Mouse (Mus musculus): ENCODE measurements around the gene Macrod1. TPM values are rescaled to one million over a fixed set of nuclear protein-coding genes. Genes with fewer than 3 reads are reported as not detected.

Macrod1 gene
- polyA plus RNA-seq, 1 experiment from 2014 or later: 3.6 TPM

GRCm38 (mm10) chr19:7213010-7213409 is 156.4 kb downstream of the Macrod1 start:
- Histone ChIP-seq H3K4me2 (ENCODE audit: low read depth, low read length, severe bottlenecking) (no peak overlapping the region), H3K4me3 (ENCODE audit: low read depth, low read length) (no peak overlapping the region), H3K27me3 (ENCODE audit: control insufficient read depth, insufficient read depth, low read length) (no peaks in the 10 kb centered on the region), H3K9ac (ENCODE audit: low read length) (no peak overlapping the region), H3K36me3 (ENCODE audit: control insufficient read depth, insufficient read depth, low read length) (peaks cover 3% of the 10 kb centered on the region; the same call in 1 of the 2 replicates), H3K27ac (ENCODE audit: low read depth, low read length) (no peak overlapping the region), H3K9me3 (ENCODE audit: control insufficient read depth, low read length) (no peaks in the 10 kb centered on the region), H3K4me1 (replicated peaks; ENCODE audit: control insufficient read depth, insufficient read depth, low read length) (peaks cover 10% of the 10 kb centered on the region)
- 94% methylated on average over 3 of the region's 3 CpGs for WGBS
- ATAC-seq (replicated peaks; ENCODE audit: low FRiP score) (no peak), DNase-seq (ENCODE audit: low spot score) (no peak)

- Histone ChIP-seq H3K4me1 (replicated peaks; ENCODE audit: control insufficient read depth, insufficient read depth, low read length) (peaks cover 10% of the 10 kb centered on the region), H3K36me3 (ENCODE audit: control insufficient read depth, insufficient read depth, low read length) (peaks cover 3% of the 10 kb centered on the region; the same call in 1 of the 2 replicates), H3K27ac (ENCODE audit: low read depth, low read length) (no peak overlapping the region), H3K9me3 (ENCODE audit: control insufficient read depth, low read length) (no peaks in the 10 kb centered on the region), H3K4me2 (ENCODE audit: low read depth, low read length, severe bottlenecking) (no peak overlapping the region), H3K9ac (ENCODE audit: low read length) (no peak overlapping the region), H3K27me3 (ENCODE audit: control insufficient read depth, insufficient read depth, low read length) (no peaks in the 10 kb centered on the region), H3K4me3 (ENCODE audit: low read depth, low read length) (no peak overlapping the region)
- WGBS: 93% methylated on average over 5 of the region's 5 CpGs
- DNase-seq (ENCODE audit: low spot score): no peak
- no peak for ATAC-seq (replicated peaks; ENCODE audit: low FRiP score)
Observed at GRCm38 (mm10) chr19:7214484-7214883, 157.9 kb downstream of the Macrod1 start.

GRCm38 (mm10) chr19:7217162-7217925 is 160.7 kb downstream of the Macrod1 start, which contains the start of gene Cox8a:
Gene Cox8a (minus strand): TSS chr19:7217616.
- ATAC-seq (replicated peaks; ENCODE audit: low FRiP score) (peak; percentile 96), DNase-seq (ENCODE audit: low spot score) (peak; percentile 97)
- Histone ChIP-seq H3K4me2 (ENCODE audit: low read depth, low read length, severe bottlenecking) (peak within 1 kb of the TSS; percentile 93), H3K4me1 (replicated peaks; ENCODE audit: control insufficient read depth, insufficient read depth, low read length) (peaks cover 10% of the 10 kb centered on the region), H3K9me3 (ENCODE audit: control insufficient read depth, low read length) (no peaks in the 10 kb centered on the region), H3K27me3 (ENCODE audit: control insufficient read depth, insufficient read depth, low read length) (no peaks in the 10 kb centered on the region), H3K36me3 (ENCODE audit: control insufficient read depth, insufficient read depth, low read length) (peaks cover 3% of the 10 kb centered on the region; the same call in 1 of the 2 replicates), H3K9ac (ENCODE audit: low read length) (peak within 1 kb of the TSS; percentile 81), H3K27ac (ENCODE audit: low read depth, low read length) (peak within 1 kb of the TSS; percentile 51; the same call in 1 of the 2 replicates), H3K4me3 (ENCODE audit: low read depth, low read length) (peak within 1 kb of the TSS; percentile 92)
- under 1% methylated on average over 50 of the region's 50 CpGs for WGBS

- ATAC-seq (replicated peaks; ENCODE audit: low FRiP score) (peak; percentile 34; the same call in 1 of the 2 replicates), DNase-seq (ENCODE audit: low spot score) (no peak)
- H3K36me3 ChIP-seq (ENCODE audit: control insufficient read depth, insufficient read depth, low read length): peaks cover 3% of the 10 kb centered on the region; the same call in 1 of the 2 replicates
- peak overlapping the region; percentile 65 for H3K4me2 ChIP-seq (ENCODE audit: low read depth, low read length, severe bottlenecking)
- peak overlapping the region; percentile 92 for H3K4me3 ChIP-seq (ENCODE audit: low read depth, low read length)
- peak overlapping the region; percentile 51; the same call in 1 of the 2 replicates for H3K27ac ChIP-seq (ENCODE audit: low read depth, low read length)
- H3K9me3 ChIP-seq (ENCODE audit: control insufficient read depth, low read length): no peaks in the 10 kb centered on the region
- no peaks in the 10 kb centered on the region for H3K27me3 ChIP-seq (ENCODE audit: control insufficient read depth, insufficient read depth, low read length)
- H3K9ac ChIP-seq (ENCODE audit: low read length): peak overlapping the region; percentile 51; the same call in 1 of the 2 replicates
- 8% methylated on average over 6 of the region's 6 CpGs for WGBS
- peaks cover 10% of the 10 kb centered on the region for H3K4me1 ChIP-seq (replicated peaks; ENCODE audit: control insufficient read depth, insufficient read depth, low read length)
Observed at GRCm38 (mm10) chr19:7217926-7218267, 161.3 kb downstream of the Macrod1 start.

GRCm38 (mm10) chr19:7218753-7219152 is 162.1 kb downstream of the Macrod1 start:
- H3K27ac ChIP-seq (ENCODE audit: low read depth, low read length): no peak overlapping the region
- H3K27me3 ChIP-seq (ENCODE audit: control insufficient read depth, insufficient read depth, low read length): no peaks in the 10 kb centered on the region
- H3K9ac ChIP-seq (ENCODE audit: low read length): no peak overlapping the region
- peaks cover 10% of the 10 kb centered on the region for H3K4me1 ChIP-seq (replicated peaks; ENCODE audit: control insufficient read depth, insufficient read depth, low read length)
- ATAC-seq (replicated peaks; ENCODE audit: low FRiP score): no peak
- no peak overlapping the region for H3K4me3 ChIP-seq (ENCODE audit: low read depth, low read length)
- WGBS: 99% methylated on average over 5 of the region's 5 CpGs
- no peak overlapping the region for H3K4me2 ChIP-seq (ENCODE audit: low read depth, low read length, severe bottlenecking)
- DNase-seq (ENCODE audit: low spot score): no peak
- H3K9me3 ChIP-seq (ENCODE audit: control insufficient read depth, low read length): no peaks in the 10 kb centered on the region
- H3K36me3 ChIP-seq (ENCODE audit: control insufficient read depth, insufficient read depth, low read length): peaks cover 3% of the 10 kb centered on the region; the same call in 1 of the 2 replicates

GRCm38 (mm10) chr19:7222196-7222595 is 165.6 kb downstream of the Macrod1 start:
- WGBS: 82% methylated on average over 6 of the region's 6 CpGs
- no peaks in the 10 kb centered on the region; the same call in 1 of the 2 replicates for H3K4me1 ChIP-seq (replicated peaks; ENCODE audit: control insufficient read depth, insufficient read depth, low read length)
- DNase-seq (ENCODE audit: low spot score) (no peak), ATAC-seq (replicated peaks; ENCODE audit: low FRiP score) (no peak)
- no peaks in the 10 kb centered on the region for H3K27me3 ChIP-seq (ENCODE audit: control insufficient read depth, insufficient read depth, low read length)
- H3K9ac ChIP-seq (ENCODE audit: low read length): no peak overlapping the region
- no peaks in the 10 kb centered on the region; the same call in 1 of the 2 replicates for H3K36me3 ChIP-seq (ENCODE audit: control insufficient read depth, insufficient read depth, low read length)
- H3K9me3 ChIP-seq (ENCODE audit: control insufficient read depth, low read length): no peaks in the 10 kb centered on the region
- H3K4me2 ChIP-seq (ENCODE audit: low read depth, low read length, severe bottlenecking): no peak overlapping the region
- no peak overlapping the region for H3K27ac ChIP-seq (ENCODE audit: low read depth, low read length)
- H3K4me3 ChIP-seq (ENCODE audit: low read depth, low read length): no peak overlapping the region

- H3K4me3 ChIP-seq (ENCODE audit: low read depth, low read length): no peak overlapping the region
- DNase-seq (ENCODE audit: low spot score): no peak
- H3K9me3 ChIP-seq (ENCODE audit: control insufficient read depth, low read length): no peaks in the 10 kb centered on the region
- H3K27ac ChIP-seq (ENCODE audit: low read depth, low read length): no peak overlapping the region
- H3K4me2 ChIP-seq (ENCODE audit: low read depth, low read length, severe bottlenecking): no peak overlapping the region
- H3K4me1 ChIP-seq (replicated peaks; ENCODE audit: control insufficient read depth, insufficient read depth, low read length): no peaks in the 10 kb centered on the region
- no peak for ATAC-seq (replicated peaks; ENCODE audit: low FRiP score)
- no peaks in the 10 kb centered on the region; the same call in 1 of the 2 replicates for H3K36me3 ChIP-seq (ENCODE audit: control insufficient read depth, insufficient read depth, low read length)
- no peaks in the 10 kb centered on the region for H3K27me3 ChIP-seq (ENCODE audit: control insufficient read depth, insufficient read depth, low read length)
- H3K9ac ChIP-seq (ENCODE audit: low read length): no peak overlapping the region
Observed at GRCm38 (mm10) chr19:7223488-7223887, 166.9 kb downstream of the Macrod1 start.

GRCm38 (mm10) chr19:7224253-7224652 is 167.6 kb downstream of the Macrod1 start:
- Histone ChIP-seq H3K9ac (ENCODE audit: low read length) (no peak overlapping the region), H3K27me3 (ENCODE audit: control insufficient read depth, insufficient read depth, low read length) (no peaks in the 10 kb centered on the region), H3K27ac (ENCODE audit: low read depth, low read length) (no peak overlapping the region), H3K4me1 (replicated peaks; ENCODE audit: control insufficient read depth, insufficient read depth, low read length) (no peaks in the 10 kb centered on the region), H3K4me3 (ENCODE audit: low read depth, low read length) (no peak overlapping the region), H3K4me2 (ENCODE audit: low read depth, low read length, severe bottlenecking) (no peak overlapping the region), H3K9me3 (ENCODE audit: control insufficient read depth, low read length) (no peaks in the 10 kb centered on the region), H3K36me3 (ENCODE audit: control insufficient read depth, insufficient read depth, low read length) (peaks cover under 1% of the 10 kb centered on the region; the same call in 1 of the 2 replicates)
- no peak for DNase-seq (ENCODE audit: low spot score)
- WGBS: 93% methylated on average over 3 of the region's 3 CpGs
- no peak for ATAC-seq (replicated peaks; ENCODE audit: low FRiP score)
